Mouse (Mus musculus) lung, postnatal 0 days (tissue): ENCODE results near the gene Gna13. TPM values are rescaled to one million over a fixed set of nuclear protein-coding genes. Genes with fewer than 3 reads are reported as not detected.

Experiments used
- ATAC-seq: fragments of 200-750 bp; cut with Nextera tagmentation; 2 replicates; pipeline ENCODE4 v1.8.0; 2017; ENCODE audit warnings: moderate library complexity
- DNase-seq: peaks from one replicate; pipeline ENCODE4 v3.0.0-alpha.2; 2016; ENCODE audit warnings: low spot score
- H3K27ac ChIP-seq: fragments of 300-500 bp; sonication (generic); 2 replicates; pipeline ENCODE4 v1.5.1; 2014; ENCODE audit warnings: antibody characterized with exemption, mild to moderate bottlenecking, low read length, mixed read lengths
- H3K27me3 ChIP-seq: fragments of 300-500 bp; sonication (generic); replicated peaks from 2 replicates; pipeline ENCODE4 v1.6.1; 2014; ENCODE audit warnings: low read length, mixed read lengths; ENCODE audit not compliant: insufficient read depth
- H3K36me3 ChIP-seq: fragments of 300-500 bp; sonication (generic); 2 replicates; pipeline ENCODE4 v1.6.1; 2014; ENCODE audit warnings: low read length, mixed read lengths; ENCODE audit not compliant: insufficient read depth
- H3K4me1 ChIP-seq: fragments of 300-500 bp; sonication (generic); 2 replicates; pipeline ENCODE4 v1.6.1; 2014; ENCODE audit warnings: antibody characterized with exemption, low read depth, low read length, mixed read lengths; ENCODE audit not compliant: insufficient read depth
- H3K4me2 ChIP-seq: fragments of 300-500 bp; sonication (generic); replicated peaks from 2 replicates; pipeline ENCODE4 v1.6.1; 2014; ENCODE audit warnings: low read depth, mild to moderate bottlenecking, low read length, moderate library complexity, mixed read lengths
- H3K4me3 ChIP-seq: fragments of 300-500 bp; sonication (generic); 2 replicates; pipeline ENCODE4 v1.5.1; 2014; ENCODE audit warnings: low read depth, low read length
- H3K9ac ChIP-seq: fragments of 300-500 bp; sonication (generic); replicated peaks from 2 replicates; pipeline ENCODE4 v1.6.1; 2014; ENCODE audit warnings: low read depth, mild to moderate bottlenecking
- H3K9me3 ChIP-seq: fragments of 300-500 bp; sonication (generic); 2 replicates; pipeline ENCODE4 v1.6.1; 2016; ENCODE audit warnings: low read length, mixed read lengths
- CTCF ChIP-seq: IDR thresholded peaks from 2 replicates; pipeline ENCODE4 v1.5.1; 2016; ENCODE audit warnings: antibody characterized with exemption, mild to moderate bottlenecking
- EP300 ChIP-seq: IDR thresholded peaks from 2 replicates; pipeline ENCODE4 v1.6.1; 2016; ENCODE audit warnings: antibody characterized with exemption, mild to moderate bottlenecking, control low read depth
- WGBS: fragments of 180-500 bp; shearing (Covaris S2); extraction: QIAGEN DNeasy Blood & Tissue Kit; methylation state at CpG from one replicate; pipeline ENCODE4 v1.1.7; 2014; 5-methylcytosine and 5-hydroxymethylcytosine counted together
- polyA plus RNA-seq: library from polyadenylated mRNA; unstranded; fragments of >200 nt; fragmentation: Nextera tagmentation; extraction: Ambion mirVana; gene quantifications from 2 replicates; pipeline ENCODE4 v1.2.1, GENCODE M21; 2015

The Gna13 gene
- polyA plus RNA-seq, 1 experiment from 2014 or later, result 69.7 TPM

- Histone ChIP-seq H3K9me3 (no peaks in the 10 kb centered on the region), H3K36me3 (no peaks in the 10 kb centered on the region), H3K27me3 (no peaks in the 10 kb centered on the region), H3K4me1 (no peaks in the 10 kb centered on the region), H3K4me2 (no peak overlapping the region), H3K9ac (no peak overlapping the region), H3K27ac (no peak overlapping the region), H3K4me3 (no peak overlapping the region)
- WGBS, result 54% methylated on average over 3 of the region's 3 CpGs
- TF ChIP-seq CTCF (no peak), EP300 (no peak)
- no peak for DNase-seq
- no peak for ATAC-seq
Measured at GRCm38 (mm10) chr11:109327381-109327780, 35.2 kb upstream of the Gna13 start.

- H3K9me3 ChIP-seq, result no peaks in the 10 kb centered on the region
- no peak overlapping the region for H3K4me2 ChIP-seq
- no peak for ATAC-seq
- WGBS, result 79% methylated on average over 10 of the region's 10 CpGs
- no peaks in the 10 kb centered on the region for H3K27me3 ChIP-seq
- no peak for TF ChIP-seq EP300
- H3K36me3 ChIP-seq, result no peaks in the 10 kb centered on the region
- H3K4me3 ChIP-seq, result no peak overlapping the region
- H3K9ac ChIP-seq, result no peak overlapping the region
- H3K4me1 ChIP-seq, result no peaks in the 10 kb centered on the region
- DNase-seq, result no peak
- no peak overlapping the region for H3K27ac ChIP-seq
Measured at GRCm38 (mm10) chr11:109327952-109328351, 34.7 kb upstream of the Gna13 start.

DNA sequence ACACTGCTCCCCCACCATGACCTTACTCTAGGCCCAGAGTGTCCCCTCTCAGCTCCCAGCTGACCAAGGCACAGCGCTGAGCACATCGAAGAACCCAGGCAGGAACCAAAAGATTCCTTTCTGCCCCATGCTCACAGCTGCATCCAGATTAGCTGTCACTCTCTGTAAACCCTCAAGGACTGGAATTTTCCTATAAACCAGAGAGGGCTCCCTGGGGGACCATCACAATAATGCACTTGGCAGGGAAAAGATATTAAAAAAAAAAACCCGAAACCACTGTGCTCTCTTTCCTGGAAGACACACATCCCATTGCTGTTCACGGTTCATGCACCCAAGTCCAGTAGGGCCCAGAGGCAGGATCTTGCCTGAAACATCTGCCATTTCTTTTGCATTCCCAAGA, 33.3 kb upstream of the Gna13 start:
- Histone ChIP-seq H3K4me1 (no peaks in the 10 kb centered on the region), H3K27ac (no peak overlapping the region), H3K4me3 (no peak overlapping the region), H3K36me3 (no peaks in the 10 kb centered on the region), H3K27me3 (no peaks in the 10 kb centered on the region), H3K4me2 (no peak overlapping the region), H3K9me3 (no peaks in the 10 kb centered on the region), H3K9ac (no peak overlapping the region)
- ATAC-seq, result no peak
- WGBS, result 70% methylated on average over 4 of the region's 4 CpGs
- no peak for DNase-seq
- TF ChIP-seq CTCF (no peak), EP300 (no peak)

GRCm38 (mm10) chr11:109330706-109331393, 31.8 kb upstream of the Gna13 start:
- no peak overlapping the region for H3K27ac ChIP-seq
- ATAC-seq (peak; percentile 19), DNase-seq (no peak)
- H3K36me3 ChIP-seq, result no peaks in the 10 kb centered on the region
- H3K27me3 ChIP-seq, result no peaks in the 10 kb centered on the region
- H3K9me3 ChIP-seq, result no peaks in the 10 kb centered on the region
- TF ChIP-seq CTCF (no peak), EP300 (no peak)
- no peak overlapping the region for H3K4me2 ChIP-seq
- H3K9ac ChIP-seq, result no peak overlapping the region
- H3K4me1 ChIP-seq, result no peaks in the 10 kb centered on the region
- WGBS, result 31% methylated on average over 17 of the region's 17 CpGs
- H3K4me3 ChIP-seq, result no peak overlapping the region

- H3K4me1 ChIP-seq, result no peaks in the 10 kb centered on the region
- H3K36me3 ChIP-seq, result no peaks in the 10 kb centered on the region
- ATAC-seq (peak; percentile 98), DNase-seq (peak; percentile 97)
- H3K4me3 ChIP-seq, result peak overlapping the region; percentile 27
- TF ChIP-seq EP300, result no peak
- peak; percentile 95 for TF ChIP-seq CTCF
- 3% methylated on average over 6 of the region's 6 CpGs for WGBS
- no peaks in the 10 kb centered on the region for H3K27me3 ChIP-seq
- H3K4me2 ChIP-seq, result peak overlapping the region; percentile 49
- no peak overlapping the region; the same call in 1 of the 2 replicates for H3K9ac ChIP-seq
- H3K9me3 ChIP-seq, result no peaks in the 10 kb centered on the region
- H3K27ac ChIP-seq, result no peak overlapping the region
Measured at GRCm38 (mm10) chr11:109331424-109331824, 31.2 kb upstream of the Gna13 start.

- H3K4me2 ChIP-seq, result no peak overlapping the region
- WGBS, result 47% methylated on average over 6 of the region's 6 CpGs
- H3K9me3 ChIP-seq, result no peaks in the 10 kb centered on the region
- ATAC-seq (no peak), DNase-seq (peak; percentile 48)
- H3K36me3 ChIP-seq, result no peaks in the 10 kb centered on the region
- H3K4me3 ChIP-seq, result no peak overlapping the region
- no peaks in the 10 kb centered on the region for H3K27me3 ChIP-seq
- H3K9ac ChIP-seq, result no peak overlapping the region
- TF ChIP-seq CTCF (no peak), EP300 (no peak)
- no peaks in the 10 kb centered on the region for H3K4me1 ChIP-seq
- no peak overlapping the region for H3K27ac ChIP-seq
Measured at GRCm38 (mm10) chr11:109332722-109333121, 29.9 kb upstream of the Gna13 start.
